Mouse (Mus musculus) erythroblast, adult 5-6 weeks (primary cell): ENCODE measurements around the gene Ptma. TPM values are rescaled to one million over a fixed set of nuclear protein-coding genes. Genes with fewer than 3 reads are reported as not detected.
A peak's percentile ranks its signal among the peaks of the same experiment; 100 is the strongest.
"Not testable (repeated sequence)": the region's sequence is repeated elsewhere in the genome, so short reads cannot be mapped to it uniquely, and the experiment has no call there.

Experiments used
- ATAC-seq: replicated peaks from 2 replicates; pipeline ENCODE4 v1.8.0; 2016; ENCODE audit warnings: moderate number of reproducible peaks, mild to moderate bottlenecking, moderate TSS enrichment, inconsistent platforms; ENCODE audit not compliant: poor library complexity, low FRiP score, severe bottlenecking
- total RNA-seq, 2 experiments: library from RNA; stranded (forward) in 1 of 2; stranded (reverse) in 1 of 2; fragments of 150-400 nt in 1 of 2; fragments of 200-764, 138-1000 nt in 1 of 2; gene quantifications; 2 replicates each; pipeline versions ENCODE4 v1.2.3 to v1.2.4; 2015 to 2017; ENCODE audit warnings: low replicate concordance in 2 of 2

Ptma gene
- total RNA-seq, 2 experiments from 2014 or later = 1,101 to 1,158 TPM

DNA sequence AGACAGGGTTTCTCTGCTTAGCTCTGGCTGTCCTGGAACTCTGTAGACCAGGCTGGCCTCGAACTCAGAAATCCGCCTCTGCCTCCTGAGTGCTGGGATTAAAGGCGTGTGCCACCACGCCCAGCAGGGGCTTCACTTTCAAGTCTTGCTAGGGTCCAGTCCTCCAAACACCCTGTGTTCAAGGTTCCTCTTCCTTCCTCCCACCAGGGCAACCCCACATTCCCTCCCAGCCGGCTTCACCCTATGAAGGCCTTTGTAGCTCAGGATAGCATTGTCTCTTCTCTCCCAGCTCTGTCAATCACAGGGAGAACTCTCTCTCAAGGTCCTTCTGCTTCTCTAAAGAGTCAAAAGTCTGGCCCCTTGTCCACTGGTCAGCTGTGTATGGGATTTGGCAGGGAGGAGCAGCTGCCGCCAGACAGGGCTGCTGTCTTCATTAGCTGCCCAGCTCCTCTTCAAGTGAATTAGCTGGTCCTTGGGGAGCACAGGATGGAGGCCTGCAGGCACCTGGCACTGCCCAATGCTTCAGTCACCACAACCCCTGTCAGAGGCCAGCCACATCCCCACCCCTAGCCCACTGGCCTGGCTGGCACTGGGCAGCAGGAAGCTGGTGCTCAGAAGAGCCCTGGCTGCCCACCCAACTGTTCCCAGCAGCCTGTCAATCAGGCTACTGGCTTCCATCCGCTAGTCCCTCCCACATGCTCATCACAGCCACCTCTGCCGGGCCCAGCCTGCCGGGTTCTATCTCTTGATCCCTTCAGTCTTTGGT lies 15.7 kb upstream of the Ptma start:
- no peak for ATAC-seq

- no peak for ATAC-seq
Measured at GRCm38 (mm10) chr1:86512154-86512720, 14.3 kb upstream of the Ptma start.

- not testable (repeated sequence) for ATAC-seq
Measured at GRCm38 (mm10) chr1:86513031-86513430, 13.5 kb upstream of the Ptma start.

- ATAC-seq = no peak
Measured at GRCm38 (mm10) chr1:86515715-86516410, 10.7 kb upstream of the Ptma start.

GRCm38 (mm10) chr1:86517076-86517475 lies 9.4 kb upstream of the Ptma start:
- ATAC-seq = no peak

GRCm38 (mm10) chr1:86520361-86520760 lies 6.2 kb upstream of the Ptma start:
- 0 out of 2 replicates have a peak, but pooled peaks have one; percentile 18 for ATAC-seq

DNA sequence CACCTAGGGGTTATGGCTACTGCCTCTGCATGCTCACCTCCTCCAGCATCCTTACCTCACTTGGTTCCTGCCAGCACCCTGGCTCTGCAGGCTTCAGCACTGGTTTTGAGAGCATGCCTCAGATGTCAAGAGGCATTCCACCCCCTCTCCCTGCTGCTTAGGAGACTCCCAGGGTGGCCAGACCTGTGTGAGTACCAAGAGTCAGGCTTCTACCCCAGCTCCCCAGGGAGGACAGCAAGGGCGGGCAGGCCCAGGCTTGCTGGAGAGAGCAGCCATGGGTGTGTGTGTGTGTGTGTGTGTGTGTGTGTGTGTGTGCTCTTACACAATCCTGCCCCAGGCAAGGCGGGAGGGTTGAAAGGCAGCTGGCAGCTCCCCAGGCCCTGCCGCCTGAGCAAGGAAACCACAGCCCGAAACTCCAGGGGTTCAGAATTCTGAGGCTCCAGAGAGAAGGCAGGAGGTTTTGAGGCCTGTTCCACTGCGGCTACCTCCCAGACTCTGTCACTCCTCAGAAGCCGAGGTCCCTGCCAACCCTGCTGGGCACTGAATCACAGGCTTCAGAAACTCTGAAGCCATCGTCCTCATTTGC lies 4.1 kb upstream of the Ptma start:
- no peak for ATAC-seq

DNA sequence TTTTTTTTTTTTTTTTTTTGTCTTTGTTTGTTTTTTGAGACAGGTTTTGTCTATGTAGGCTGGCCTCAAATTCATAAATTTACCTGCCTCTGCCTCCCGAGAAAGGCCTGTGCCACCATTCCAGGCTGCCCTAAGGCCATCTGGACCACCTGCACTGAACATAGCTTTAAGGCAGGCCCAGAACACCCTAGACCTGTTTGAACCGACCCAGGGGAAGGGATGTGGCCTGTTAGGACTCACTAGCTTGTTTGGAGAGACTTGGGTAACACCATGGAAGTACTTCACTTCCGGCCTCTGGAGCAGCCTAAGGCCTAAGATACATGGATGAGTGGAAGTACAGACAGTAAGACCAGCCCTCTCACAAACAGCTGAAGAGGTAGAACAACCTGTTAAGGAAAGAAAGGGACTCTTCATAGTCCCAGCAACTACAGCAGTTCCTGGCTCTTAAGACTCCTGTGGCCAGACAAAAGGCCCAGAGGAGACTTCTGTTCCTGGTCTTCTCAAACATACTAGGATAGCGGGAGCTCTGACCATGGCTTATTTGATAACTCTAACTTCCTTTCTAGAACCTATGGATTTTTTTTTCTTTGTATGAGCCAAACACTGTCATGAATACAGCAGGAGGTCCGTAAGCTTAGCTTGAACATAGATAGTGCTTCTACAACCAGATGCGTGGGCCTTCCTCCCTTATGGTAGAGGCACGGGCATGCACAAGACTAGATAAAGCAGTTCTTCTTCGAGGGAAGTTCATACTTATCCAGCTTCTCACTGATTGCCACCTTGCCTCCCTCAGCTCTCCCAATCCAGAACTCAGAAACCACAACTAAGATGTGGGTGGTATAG lies 2.5 kb upstream of the Ptma start:
- no peak for ATAC-seq

DNA sequence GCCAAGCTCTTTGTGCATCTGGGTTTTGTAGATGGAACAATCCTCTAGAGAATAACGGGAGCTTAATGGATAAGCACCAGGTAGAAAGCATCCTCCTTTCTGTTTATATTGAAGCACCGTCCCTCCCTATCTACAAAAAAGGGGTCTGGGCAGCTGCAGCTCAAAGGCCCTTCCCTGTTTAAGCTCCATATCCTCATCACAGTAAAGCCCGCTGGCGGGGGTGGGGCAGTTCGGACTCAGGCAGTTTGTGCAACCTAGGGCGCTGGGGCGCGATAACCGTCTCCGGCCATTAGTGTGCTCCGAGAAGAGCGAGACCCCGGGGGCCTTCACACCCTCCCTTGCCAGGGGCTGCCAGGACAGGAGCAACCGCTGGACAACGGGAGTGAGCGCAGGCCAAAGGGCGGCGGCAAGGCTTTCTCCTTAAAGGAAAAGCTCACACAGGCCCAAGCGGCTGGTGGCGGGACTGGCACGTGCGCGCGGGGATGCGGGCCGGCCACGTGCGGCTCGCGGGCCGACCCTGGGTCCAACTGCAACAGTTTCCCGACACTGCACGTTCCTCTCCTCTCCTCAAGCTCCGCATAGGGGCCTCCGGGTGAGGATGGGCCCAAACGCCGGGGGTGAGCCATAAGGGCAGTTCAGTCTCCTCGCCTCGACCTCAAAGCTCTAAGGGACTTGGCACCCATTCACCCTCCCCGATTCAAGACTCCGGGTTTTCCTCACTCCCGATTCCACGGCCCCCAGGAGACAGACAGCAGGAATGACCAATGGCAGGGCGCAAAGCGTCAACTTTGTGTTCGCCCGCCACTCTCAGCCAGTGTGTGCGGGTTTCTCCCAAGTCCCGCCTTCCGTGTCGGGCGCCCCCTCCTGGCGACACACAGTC lies 1.7 kb upstream of the Ptma start:
- peak; percentile 62 for ATAC-seq

- ATAC-seq = peak; percentile 51
Measured at GRCm38 (mm10) chr1:86525499-86526115, 919 bp upstream of the Ptma start.

DNA sequence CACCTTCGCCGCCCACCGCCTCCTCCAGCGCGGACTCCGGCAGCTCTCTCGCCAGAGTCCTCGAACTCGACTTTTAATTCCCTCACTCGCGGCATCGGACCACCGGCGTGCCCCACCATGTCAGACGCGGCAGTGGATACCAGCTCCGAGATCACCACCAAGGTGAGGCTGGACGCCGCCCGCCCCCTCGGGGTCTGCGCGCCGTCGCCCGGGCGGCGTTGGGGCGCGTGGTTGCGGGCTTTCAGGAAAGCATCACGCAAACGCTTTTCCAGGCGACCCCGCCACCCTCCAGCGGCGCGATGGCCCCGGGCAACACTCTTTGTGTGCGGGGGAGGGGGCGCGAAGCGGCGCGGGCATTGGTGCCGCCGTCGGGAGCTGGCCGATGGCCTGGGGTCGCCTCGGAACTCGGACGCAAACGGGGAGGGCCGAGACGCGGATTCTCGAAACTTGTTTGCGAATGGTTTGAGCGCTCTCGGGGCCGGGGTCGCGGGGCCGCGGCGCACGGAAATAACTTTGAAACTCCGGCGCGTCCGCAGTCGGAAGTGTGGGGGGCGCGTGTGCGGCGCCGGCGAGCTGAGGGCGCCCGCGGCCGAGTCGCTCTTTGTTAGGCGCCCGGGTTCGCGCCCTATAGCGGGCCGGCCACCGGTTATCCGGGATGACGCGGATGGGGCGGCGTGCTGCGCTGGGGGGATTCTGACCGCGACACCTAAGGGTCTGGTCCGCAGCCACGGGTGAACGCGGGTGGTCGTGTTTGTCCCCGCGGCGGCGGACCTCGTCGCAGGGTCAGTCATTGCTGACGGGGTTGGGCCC lies 468 bp downstream of the Ptma start:
- no peak for ATAC-seq

GRCm38 (mm10) chr1:86527599-86528486 lies 1.3 kb downstream of the Ptma start:
- ATAC-seq = peak; percentile 29

DNA sequence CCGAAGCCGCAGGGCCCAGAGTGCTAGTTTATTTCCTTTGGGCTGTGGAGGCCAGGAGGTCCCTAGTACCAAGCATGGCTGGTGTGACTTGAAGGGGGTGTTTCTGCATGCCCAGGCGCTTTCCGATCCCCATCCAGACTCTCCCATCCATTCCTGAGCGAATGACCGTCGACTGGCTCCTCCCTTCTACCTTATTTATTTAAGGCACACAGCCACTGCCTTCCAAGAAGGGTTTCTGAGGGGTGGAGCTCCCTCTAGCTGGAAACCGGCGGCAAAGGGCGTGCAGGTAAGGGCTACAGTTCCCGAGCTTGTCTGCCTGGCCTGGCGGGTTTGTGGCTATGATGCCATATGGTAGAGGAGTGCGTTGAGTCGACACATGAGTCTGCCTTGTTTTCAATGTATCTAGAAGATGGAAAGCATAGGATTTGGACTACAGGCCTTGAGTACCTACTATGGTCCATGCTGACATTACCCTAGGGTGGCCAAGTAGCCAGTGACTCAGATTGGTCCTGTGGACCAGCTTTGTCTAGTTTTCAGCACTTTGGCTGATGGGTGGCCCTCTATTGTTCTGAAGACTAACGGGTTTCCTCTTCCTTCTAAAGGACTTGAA lies 2.1 kb downstream of the Ptma start:
- peak; percentile 39 for ATAC-seq

- ATAC-seq = no peak
Measured at GRCm38 (mm10) chr1:86529590-86529989, 3.1 kb downstream of the Ptma start.

DNA sequence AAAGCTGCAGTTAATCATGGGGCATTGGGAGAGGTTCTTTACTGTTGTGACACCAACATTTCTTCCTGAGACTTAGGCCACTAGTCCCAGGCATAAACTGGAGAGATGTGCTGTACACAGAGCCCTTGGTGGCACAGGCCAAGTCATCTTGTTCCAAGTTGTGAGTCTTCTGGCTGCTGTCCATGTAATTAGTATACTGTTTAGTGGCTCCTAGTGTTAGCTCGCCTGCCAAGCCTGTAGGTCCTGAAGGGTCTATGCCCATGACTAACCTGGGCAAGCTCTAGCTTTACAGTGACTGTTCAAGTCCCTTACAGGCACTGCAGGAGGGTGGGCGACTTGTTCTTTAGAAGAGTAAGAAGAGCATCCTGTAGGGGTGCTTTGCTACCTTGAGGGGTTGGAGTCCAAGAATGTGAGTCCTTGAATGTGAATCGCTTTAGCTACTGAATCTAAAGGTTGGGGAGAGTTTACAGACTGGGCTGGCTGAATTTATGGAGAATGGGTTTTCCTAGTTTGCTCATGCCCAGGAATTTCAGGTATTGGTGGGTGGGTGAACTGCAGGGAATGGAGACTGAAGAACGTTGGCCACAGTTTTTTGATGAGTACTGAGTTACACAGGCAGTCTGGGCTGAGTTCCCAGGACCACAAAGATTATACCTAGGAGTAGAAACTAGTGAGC lies 4.5 kb downstream of the Ptma start:
- ATAC-seq = no peak
